Mouse (Mus musculus): ENCODE data around the gene Rft1. TPM values are rescaled to one million over a fixed set of nuclear protein-coding genes. Genes with fewer than 3 reads are reported as not detected.

The Rft1 gene
- polyA plus RNA-seq, 1 experiment from 2014 or later = 17.6 TPM

GRCm38 (mm10) chr14:30646486-30646885 lies 7.7 kb upstream of the Rft1 start:
- Histone ChIP-seq H3K4me3 (ENCODE audit: low read depth, low read length) (no peak overlapping the region), H3K9ac (replicated peaks; ENCODE audit: low read depth, low read length) (no peak overlapping the region), H3K36me3 (ENCODE audit: control insufficient read depth, insufficient read depth, low read length) (no peaks in the 10 kb centered on the region), H3K4me2 (replicated peaks; ENCODE audit: low read depth, low read length) (no peak overlapping the region), H3K4me1 (ENCODE audit: control insufficient read depth, insufficient read depth, low read length) (no peaks in the 10 kb centered on the region), H3K27me3 (ENCODE audit: control insufficient read depth, insufficient read depth, low read length) (no peaks in the 10 kb centered on the region), H3K27ac (ENCODE audit: low read length) (no peak overlapping the region), H3K9me3 (ENCODE audit: control insufficient read depth, low read depth, low read length) (no peaks in the 10 kb centered on the region)
- 72% methylated on average over 1 of the region's 1 CpGs for WGBS
- ATAC-seq (ENCODE audit: insufficient number of reproducible peaks, insufficient read depth, low FRiP score, low read depth) = no peak

- no peak overlapping the region for H3K4me3 ChIP-seq (ENCODE audit: low read depth, low read length)
- H3K4me2 ChIP-seq (replicated peaks; ENCODE audit: low read depth, low read length) = no peak overlapping the region
- H3K27me3 ChIP-seq (ENCODE audit: control insufficient read depth, insufficient read depth, low read length) = no peaks in the 10 kb centered on the region
- ATAC-seq (ENCODE audit: insufficient number of reproducible peaks, insufficient read depth, low FRiP score, low read depth) = no peak
- H3K9me3 ChIP-seq (ENCODE audit: control insufficient read depth, low read depth, low read length) = no peaks in the 10 kb centered on the region
- no peak overlapping the region for H3K27ac ChIP-seq (ENCODE audit: low read length)
- H3K4me1 ChIP-seq (ENCODE audit: control insufficient read depth, insufficient read depth, low read length) = no peaks in the 10 kb centered on the region
- H3K36me3 ChIP-seq (ENCODE audit: control insufficient read depth, insufficient read depth, low read length) = no peaks in the 10 kb centered on the region
- WGBS = 54% methylated on average over 3 of the region's 3 CpGs
- no peak overlapping the region for H3K9ac ChIP-seq (replicated peaks; ENCODE audit: low read depth, low read length)
Measured at GRCm38 (mm10) chr14:30648478-30648877, 5.7 kb upstream of the Rft1 start.

DNA sequence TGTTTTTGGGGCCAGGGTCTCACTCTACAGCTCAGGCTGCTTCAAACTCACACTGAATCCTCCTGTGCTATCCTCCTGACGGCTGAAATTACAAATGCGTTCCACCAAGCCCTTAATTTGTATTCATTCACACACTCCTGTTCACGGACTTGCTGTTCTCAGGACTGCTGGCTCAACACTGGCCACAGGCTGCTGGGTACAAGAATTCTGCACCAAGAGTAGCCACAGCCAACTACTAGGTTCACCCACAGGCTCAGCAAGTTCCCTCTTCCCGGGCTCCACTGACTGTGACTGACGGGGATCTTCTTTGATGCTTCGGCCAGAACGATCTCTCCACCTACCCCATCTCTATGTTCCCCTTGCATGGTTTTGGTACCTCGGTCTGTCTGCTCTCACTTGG lies 4.4 kb upstream of the Rft1 start:
- 83% methylated on average over 8 of the region's 8 CpGs for WGBS

DNA sequence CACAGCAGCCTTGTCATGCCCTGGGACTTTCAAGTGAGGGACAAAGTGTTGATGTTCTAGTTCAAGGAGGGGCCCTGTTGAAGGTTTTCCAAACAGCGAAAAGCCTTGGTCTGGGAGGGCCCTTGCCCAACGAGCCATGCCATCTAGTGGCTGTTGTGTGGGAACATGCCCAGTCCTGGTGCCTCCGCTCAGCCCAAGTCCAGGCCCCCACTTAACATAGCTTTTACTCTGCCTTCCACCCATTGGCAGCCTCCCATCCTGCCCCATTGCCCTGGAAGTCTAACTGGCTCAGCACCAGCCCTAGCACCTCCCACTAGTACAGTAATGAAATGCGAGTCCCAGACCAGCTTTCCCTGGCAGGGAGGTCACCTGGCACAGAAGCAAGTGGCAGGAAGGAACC lies 3.2 kb upstream of the Rft1 start:
- Histone ChIP-seq H3K27ac (ENCODE audit: low read length) (no peak overlapping the region), H3K4me3 (ENCODE audit: low read depth, low read length) (no peak overlapping the region), H3K36me3 (ENCODE audit: control insufficient read depth, insufficient read depth, low read length) (no peaks in the 10 kb centered on the region), H3K4me2 (replicated peaks; ENCODE audit: low read depth, low read length) (no peak overlapping the region), H3K4me1 (ENCODE audit: control insufficient read depth, insufficient read depth, low read length) (peaks cover 5% of the 10 kb centered on the region; the same call in 1 of the 2 replicates), H3K9me3 (ENCODE audit: control insufficient read depth, low read depth, low read length) (no peaks in the 10 kb centered on the region), H3K27me3 (ENCODE audit: control insufficient read depth, insufficient read depth, low read length) (no peaks in the 10 kb centered on the region), H3K9ac (replicated peaks; ENCODE audit: low read depth, low read length) (no peak overlapping the region)
- ATAC-seq (ENCODE audit: insufficient number of reproducible peaks, insufficient read depth, low FRiP score, low read depth) = peak; percentile 75; the same call in 1 of the 2 replicates
- 20% methylated on average over 4 of the region's 4 CpGs for WGBS

More for the DNA sequence above, 4.4 kb upstream of the Rft1 start:
- no peak for ATAC-seq (ENCODE audit: insufficient number of reproducible peaks, insufficient read depth, low FRiP score, low read depth)
- Histone ChIP-seq H3K27ac (ENCODE audit: low read length) (no peak overlapping the region), H3K4me2 (replicated peaks; ENCODE audit: low read depth, low read length) (no peak overlapping the region), H3K4me1 (ENCODE audit: control insufficient read depth, insufficient read depth, low read length) (no peaks in the 10 kb centered on the region; the same call in 1 of the 2 replicates), H3K9me3 (ENCODE audit: control insufficient read depth, low read depth, low read length) (no peaks in the 10 kb centered on the region), H3K9ac (replicated peaks; ENCODE audit: low read depth, low read length) (no peak overlapping the region), H3K27me3 (ENCODE audit: control insufficient read depth, insufficient read depth, low read length) (no peaks in the 10 kb centered on the region), H3K36me3 (ENCODE audit: control insufficient read depth, insufficient read depth, low read length) (no peaks in the 10 kb centered on the region), H3K4me3 (ENCODE audit: low read depth, low read length) (no peak overlapping the region)

GRCm38 (mm10) chr14:30654691-30655228 lies 600 bp downstream of the Rft1 start:
- Histone ChIP-seq H3K27ac (ENCODE audit: low read length) (peak overlapping the region; percentile 77), H3K4me3 (ENCODE audit: low read depth, low read length) (peak overlapping the region; percentile 85), H3K9me3 (ENCODE audit: control insufficient read depth, low read depth, low read length) (no peaks in the 10 kb centered on the region)

DNA sequence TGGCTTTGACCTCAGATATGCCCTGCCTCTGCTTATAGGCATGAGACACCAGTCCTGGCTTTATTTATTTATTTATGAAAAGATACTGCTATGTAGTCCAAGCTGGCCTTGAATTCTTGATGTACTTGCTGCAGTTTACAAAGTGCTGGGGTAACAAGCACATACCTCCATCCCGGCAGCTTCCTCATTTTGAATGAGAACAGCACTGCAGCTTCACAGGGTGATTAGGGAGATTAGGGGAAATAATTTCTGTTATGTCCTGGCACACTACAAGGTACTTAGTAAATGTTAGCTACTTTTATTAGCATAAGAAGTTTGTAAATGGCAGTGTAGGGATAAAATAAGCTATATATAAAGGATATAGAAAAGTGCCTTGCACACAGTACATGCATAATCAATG lies 1.4 kb downstream of the Rft1 start:
- peaks cover 17% of the 10 kb centered on the region for H3K36me3 ChIP-seq (ENCODE audit: control insufficient read depth, insufficient read depth, low read length)
- H3K4me2 ChIP-seq (replicated peaks; ENCODE audit: low read depth, low read length) = no peak overlapping the region
- H3K4me3 ChIP-seq (ENCODE audit: low read depth, low read length) = no peak overlapping the region
- H3K27me3 ChIP-seq (ENCODE audit: control insufficient read depth, insufficient read depth, low read length) = no peaks in the 10 kb centered on the region
- H3K27ac ChIP-seq (ENCODE audit: low read length) = no peak overlapping the region
- H3K4me1 ChIP-seq (ENCODE audit: control insufficient read depth, insufficient read depth, low read length) = peaks cover 5% of the 10 kb centered on the region; the same call in 1 of the 2 replicates
- WGBS = 88% methylated on average over 1 of the region's 1 CpGs
- no peaks in the 10 kb centered on the region for H3K9me3 ChIP-seq (ENCODE audit: control insufficient read depth, low read depth, low read length)
- no peak for ATAC-seq (ENCODE audit: insufficient number of reproducible peaks, insufficient read depth, low FRiP score, low read depth)
- H3K9ac ChIP-seq (replicated peaks; ENCODE audit: low read depth, low read length) = no peak overlapping the region

More at GRCm38 (mm10) chr14:30654691-30655228, 600 bp downstream of the Rft1 start:
- H3K27me3 ChIP-seq (ENCODE audit: control insufficient read depth, insufficient read depth, low read length) = no peaks in the 10 kb centered on the region
- peak overlapping the region; percentile 96 for H3K9ac ChIP-seq (replicated peaks; ENCODE audit: low read depth, low read length)
- peak overlapping the region; percentile 91 for H3K4me2 ChIP-seq (replicated peaks; ENCODE audit: low read depth, low read length)
- H3K4me1 ChIP-seq (ENCODE audit: control insufficient read depth, insufficient read depth, low read length) = peaks cover 5% of the 10 kb centered on the region; the same call in 1 of the 2 replicates
- no peak for ATAC-seq (ENCODE audit: insufficient number of reproducible peaks, insufficient read depth, low FRiP score, low read depth)
- WGBS = 43% methylated on average over 4 of the region's 4 CpGs
- peaks cover 11% of the 10 kb centered on the region for H3K36me3 ChIP-seq (ENCODE audit: control insufficient read depth, insufficient read depth, low read length)

DNA sequence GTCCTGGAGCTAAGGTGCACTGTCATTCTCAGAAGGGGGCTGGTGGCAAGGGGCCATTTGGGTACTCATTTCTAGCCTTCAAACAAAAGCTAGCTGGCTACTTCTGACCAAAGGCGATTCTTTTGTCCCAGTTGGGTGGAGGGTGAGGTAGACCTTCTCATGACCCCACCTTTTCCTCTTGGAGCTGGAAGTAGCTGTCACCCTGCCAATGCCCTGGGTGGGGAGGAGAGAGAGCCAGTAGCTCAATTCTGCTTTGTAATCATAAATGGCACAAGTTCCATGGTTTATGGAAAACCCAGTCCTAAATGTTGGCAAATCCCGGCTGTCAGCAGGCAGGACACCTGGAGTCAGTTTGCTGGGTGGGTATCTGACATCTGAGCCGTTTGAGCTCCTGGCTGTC lies 11.9 kb downstream of the Rft1 start:
- no peaks in the 10 kb centered on the region for H3K9me3 ChIP-seq (ENCODE audit: control insufficient read depth, low read depth, low read length)
- H3K9ac ChIP-seq (replicated peaks; ENCODE audit: low read depth, low read length) = no peak overlapping the region
- H3K4me2 ChIP-seq (replicated peaks; ENCODE audit: low read depth, low read length) = no peak overlapping the region
- ATAC-seq (ENCODE audit: insufficient number of reproducible peaks, insufficient read depth, low FRiP score, low read depth) = no peak
- no peaks in the 10 kb centered on the region for H3K4me1 ChIP-seq (ENCODE audit: control insufficient read depth, insufficient read depth, low read length)
- H3K36me3 ChIP-seq (ENCODE audit: control insufficient read depth, insufficient read depth, low read length) = peaks cover 31% of the 10 kb centered on the region
- H3K4me3 ChIP-seq (ENCODE audit: low read depth, low read length) = no peak overlapping the region
- no peak overlapping the region for H3K27ac ChIP-seq (ENCODE audit: low read length)
- H3K27me3 ChIP-seq (ENCODE audit: control insufficient read depth, insufficient read depth, low read length) = no peaks in the 10 kb centered on the region
- 82% methylated on average over 3 of the region's 3 CpGs for WGBS

DNA sequence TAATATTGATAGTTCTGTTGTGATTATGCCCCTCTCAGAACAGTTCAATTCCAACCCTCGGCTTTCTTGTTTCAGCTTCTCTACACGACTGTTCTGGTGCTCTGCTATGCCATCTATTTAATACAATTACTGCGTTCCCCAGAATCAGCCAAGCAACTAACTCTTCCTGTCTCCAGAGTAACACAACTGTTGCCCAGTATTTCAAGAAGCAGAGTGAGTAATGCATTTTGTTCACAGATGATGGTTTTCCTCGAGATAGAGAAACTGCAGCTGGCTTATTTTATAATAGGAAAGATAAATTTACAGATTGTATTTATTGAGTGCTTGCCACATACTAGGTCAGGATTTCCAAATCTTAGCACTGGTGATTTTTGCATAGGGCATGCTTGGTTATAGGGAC lies 12.4 kb downstream of the Rft1 start:
- Histone ChIP-seq H3K9me3 (ENCODE audit: control insufficient read depth, low read depth, low read length) (no peaks in the 10 kb centered on the region), H3K9ac (replicated peaks; ENCODE audit: low read depth, low read length) (no peak overlapping the region), H3K36me3 (ENCODE audit: control insufficient read depth, insufficient read depth, low read length) (peaks cover 31% of the 10 kb centered on the region), H3K4me1 (ENCODE audit: control insufficient read depth, insufficient read depth, low read length) (no peaks in the 10 kb centered on the region), H3K4me2 (replicated peaks; ENCODE audit: low read depth, low read length) (no peak overlapping the region), H3K27me3 (ENCODE audit: control insufficient read depth, insufficient read depth, low read length) (no peaks in the 10 kb centered on the region), H3K27ac (ENCODE audit: low read length) (no peak overlapping the region), H3K4me3 (ENCODE audit: low read depth, low read length) (no peak overlapping the region)
- WGBS = 82% methylated on average over 4 of the region's 4 CpGs
- ATAC-seq (ENCODE audit: insufficient number of reproducible peaks, insufficient read depth, low FRiP score, low read depth) = no peak

- Histone ChIP-seq H3K4me2 (replicated peaks; ENCODE audit: low read depth, low read length) (no peak overlapping the region), H3K9me3 (ENCODE audit: control insufficient read depth, low read depth, low read length) (no peaks in the 10 kb centered on the region), H3K27ac (ENCODE audit: low read length) (no peak overlapping the region), H3K27me3 (ENCODE audit: control insufficient read depth, insufficient read depth, low read length) (no peaks in the 10 kb centered on the region), H3K4me1 (ENCODE audit: control insufficient read depth, insufficient read depth, low read length) (no peaks in the 10 kb centered on the region), H3K9ac (replicated peaks; ENCODE audit: low read depth, low read length) (no peak overlapping the region), H3K4me3 (ENCODE audit: low read depth, low read length) (no peak overlapping the region), H3K36me3 (ENCODE audit: control insufficient read depth, insufficient read depth, low read length) (peaks cover 31% of the 10 kb centered on the region)
- WGBS = 89% methylated on average over 6 of the region's 6 CpGs
- ATAC-seq (ENCODE audit: insufficient number of reproducible peaks, insufficient read depth, low FRiP score, low read depth) = no peak
Measured at GRCm38 (mm10) chr14:30670161-30670560, 16.0 kb downstream of the Rft1 start.

All from stomach, embryonic 14.5 days (tissue).